Mouse (Mus musculus): ENCODE results near the gene Vcl.

The Vcl gene

DNA sequence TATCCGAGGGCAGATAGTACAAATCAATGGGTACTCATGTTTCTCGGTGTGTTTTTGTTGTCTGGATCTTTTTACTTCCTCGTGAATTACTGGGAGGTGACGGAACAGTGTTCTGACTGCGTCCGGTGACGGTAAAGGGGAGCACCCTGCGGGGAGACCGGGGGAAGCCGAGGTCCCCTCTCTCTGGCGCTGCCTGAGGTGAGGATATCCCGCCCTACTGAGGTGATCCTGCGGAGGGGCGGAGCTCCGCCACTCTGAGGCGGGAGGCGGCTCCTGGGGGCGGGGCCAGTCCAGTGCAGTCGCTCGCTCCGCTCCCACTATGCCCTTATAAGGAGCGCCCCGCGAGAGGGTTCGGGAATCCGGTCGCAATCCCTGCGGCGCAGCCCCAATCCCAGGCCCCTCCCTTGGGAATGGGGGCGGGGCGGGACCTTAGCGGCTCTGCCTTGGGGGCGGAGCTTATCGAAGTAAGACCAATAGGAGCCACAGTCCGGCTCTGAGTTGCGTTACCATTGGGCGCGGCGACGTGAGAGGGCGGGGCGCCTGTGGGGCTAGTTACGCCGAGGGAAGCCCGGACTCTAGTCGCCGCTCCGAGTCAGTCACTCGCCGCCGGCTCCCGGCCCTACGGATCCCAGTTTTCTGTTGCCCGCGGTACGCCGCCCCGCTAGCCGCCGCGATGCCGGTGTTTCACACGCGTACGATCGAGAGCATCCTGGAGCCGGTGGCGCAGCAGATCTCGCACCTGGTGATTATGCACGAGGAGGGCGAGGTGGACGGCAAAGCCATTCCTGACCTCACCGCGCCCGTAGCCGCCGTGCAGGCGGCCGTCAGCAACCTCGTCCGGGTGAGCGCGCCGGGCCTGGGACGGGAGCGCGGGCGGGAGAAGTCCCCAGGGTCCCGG lies at the start of gene Vcl:
TSS of gene Vcl (plus strand) at position 551 of the 898 bp plus-strand sequence.
- DNase-seq (ENCODE audit: low spot score): peak; percentile 99

- DNase-seq (ENCODE audit: low spot score): no peak
These were observed 44.5 kb upstream of the Vcl start for GRCm38 (mm10) chr14:20884691-20885090.

DNA sequence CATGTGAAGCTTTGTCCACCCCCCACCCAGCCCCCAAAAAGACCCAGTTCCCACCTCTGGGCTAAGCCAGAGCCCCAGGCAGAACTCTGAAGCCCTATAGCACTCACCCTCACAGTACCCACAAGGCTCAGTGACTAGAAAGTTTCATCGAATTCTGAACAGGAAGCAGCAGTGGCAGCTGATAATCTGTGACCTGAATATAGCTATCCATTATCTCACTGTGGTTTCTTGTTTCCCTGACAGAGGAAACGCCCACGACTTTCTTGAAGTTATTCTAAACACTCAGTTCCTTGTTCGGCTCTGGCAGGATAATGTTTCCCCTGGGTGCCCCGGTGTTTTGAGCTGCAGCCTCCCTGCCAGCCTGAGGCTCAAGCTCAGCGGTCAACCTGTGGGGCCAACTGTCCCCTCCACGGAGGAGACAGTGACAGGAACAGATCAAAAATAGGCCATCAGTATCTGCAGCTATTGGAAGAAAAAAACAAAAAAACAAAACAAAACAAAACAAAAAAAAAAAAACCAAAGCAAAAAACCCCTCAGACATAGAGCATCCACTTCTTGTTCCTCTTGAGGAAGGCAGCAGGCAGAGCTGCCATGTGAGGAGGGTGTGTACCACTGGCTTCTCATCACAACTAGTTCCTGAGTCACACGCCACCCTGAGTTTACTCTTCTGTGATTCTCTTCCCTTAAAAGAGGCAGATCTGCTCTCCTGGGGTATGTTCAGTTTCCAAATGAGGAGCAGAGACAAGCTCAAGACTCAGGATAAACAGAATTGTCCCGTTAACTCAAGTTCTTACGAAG lies 43.9 kb upstream of the Vcl start:
- peak; percentile 51 for DNase-seq (ENCODE audit: low spot score)

GRCm38 (mm10) chr14:20886266-20886665 lies 42.9 kb upstream of the Vcl start:
- DNase-seq (ENCODE audit: low spot score): peak; percentile 53

DNA sequence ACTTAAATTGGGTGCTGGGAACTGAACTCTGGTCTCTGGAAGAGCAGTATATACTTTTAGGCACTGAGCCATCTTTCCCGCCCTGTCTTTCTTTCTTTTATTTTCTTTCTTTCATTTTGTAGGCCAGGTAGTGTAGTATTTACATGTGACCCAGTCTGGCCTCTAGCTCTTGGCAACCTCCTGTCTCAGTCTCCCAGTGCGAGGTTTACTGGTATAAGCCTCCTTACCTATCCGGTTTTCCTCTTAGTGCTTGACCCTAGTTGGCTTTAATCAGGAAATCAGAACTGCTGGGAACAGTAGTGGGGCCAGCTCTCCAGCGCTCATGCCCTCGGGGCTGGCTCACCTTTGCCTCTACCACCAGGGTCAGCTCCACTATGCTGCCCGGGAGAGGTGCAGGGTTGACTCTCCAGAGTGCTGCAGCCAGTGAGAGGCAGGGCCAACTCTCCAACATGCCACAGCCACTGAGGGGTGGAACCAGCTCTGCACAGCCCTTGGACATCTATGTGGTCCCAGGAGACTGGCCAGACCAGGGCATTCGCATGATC lies 41.6 kb upstream of the Vcl start:
- DNase-seq (ENCODE audit: low spot score): no peak

- peak; percentile 62 for DNase-seq (ENCODE audit: low spot score)
These were observed 37.2 kb upstream of the Vcl start for GRCm38 (mm10) chr14:20891941-20892402.

DNA sequence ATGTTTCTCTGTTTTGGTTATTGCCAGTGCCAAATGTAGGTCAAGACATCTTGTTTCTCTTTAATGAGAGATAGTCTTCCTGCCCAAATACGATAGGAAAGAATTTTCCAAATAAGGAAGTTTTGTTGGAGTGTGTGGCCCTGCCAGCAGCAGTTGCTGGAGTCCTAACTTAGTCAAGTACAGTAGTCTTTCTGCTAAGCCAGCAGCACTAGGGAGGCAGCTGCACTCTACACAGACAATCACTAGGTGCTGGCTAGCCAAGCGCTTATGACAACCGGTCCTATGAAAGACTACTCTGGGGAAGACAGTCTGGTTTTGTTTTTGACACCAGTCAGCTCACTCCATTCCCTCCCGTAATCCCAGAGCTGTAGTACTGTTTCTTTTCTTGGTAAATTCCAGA lies 35.4 kb upstream of the Vcl start:
- DNase-seq (ENCODE audit: low spot score): no peak

DNA sequence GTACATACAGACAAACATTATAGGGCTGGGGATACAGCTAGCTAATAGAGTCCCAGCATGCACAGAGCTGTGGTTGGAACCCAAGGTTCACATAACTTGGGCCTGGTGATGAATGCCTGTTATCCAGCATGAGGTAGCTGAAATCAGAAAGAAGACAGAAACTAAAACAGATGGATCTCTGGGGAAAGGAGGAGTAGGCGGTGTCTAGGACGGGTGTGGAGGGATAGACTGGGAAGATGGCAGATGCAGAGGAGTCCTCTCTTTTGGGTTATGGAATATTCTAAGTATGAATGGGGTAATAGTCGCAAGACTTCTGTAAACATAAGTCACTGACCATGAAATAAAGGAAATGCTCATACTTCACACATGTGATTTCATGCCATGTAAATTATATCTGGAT lies 27.9 kb upstream of the Vcl start:
- DNase-seq (ENCODE audit: low spot score): no peak

- DNase-seq (ENCODE audit: low spot score): no peak
These were observed 26.1 kb upstream of the Vcl start for GRCm38 (mm10) chr14:20903137-20903536.

DNA sequence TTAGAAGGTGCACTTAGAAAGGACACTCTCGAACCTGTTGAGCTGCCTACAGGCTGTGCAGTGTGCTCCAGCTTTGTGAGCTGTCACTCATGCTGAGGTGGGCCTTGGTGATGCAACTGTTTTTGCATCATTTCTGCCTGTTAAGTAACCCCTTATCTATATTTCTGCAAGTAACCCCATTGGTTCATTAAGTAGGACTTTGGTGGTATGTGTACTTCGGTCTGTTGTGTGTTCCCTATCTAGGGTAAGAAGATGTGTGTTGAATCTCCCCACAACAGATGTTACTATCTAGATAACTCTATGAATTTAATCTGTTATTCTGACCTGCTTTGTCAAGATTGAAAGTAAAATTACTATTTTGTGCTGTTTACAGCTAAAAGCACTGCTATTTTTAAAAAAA lies 17.4 kb upstream of the Vcl start:
- no peak for DNase-seq (ENCODE audit: low spot score)

GRCm38 (mm10) chr14:20914415-20914814 lies 14.8 kb upstream of the Vcl start:
- DNase-seq (ENCODE audit: low spot score): no peak

GRCm38 (mm10) chr14:20916625-20917612 lies 12.3 kb upstream of the Vcl start:
- DNase-seq (ENCODE audit: low spot score): no peak

DNA sequence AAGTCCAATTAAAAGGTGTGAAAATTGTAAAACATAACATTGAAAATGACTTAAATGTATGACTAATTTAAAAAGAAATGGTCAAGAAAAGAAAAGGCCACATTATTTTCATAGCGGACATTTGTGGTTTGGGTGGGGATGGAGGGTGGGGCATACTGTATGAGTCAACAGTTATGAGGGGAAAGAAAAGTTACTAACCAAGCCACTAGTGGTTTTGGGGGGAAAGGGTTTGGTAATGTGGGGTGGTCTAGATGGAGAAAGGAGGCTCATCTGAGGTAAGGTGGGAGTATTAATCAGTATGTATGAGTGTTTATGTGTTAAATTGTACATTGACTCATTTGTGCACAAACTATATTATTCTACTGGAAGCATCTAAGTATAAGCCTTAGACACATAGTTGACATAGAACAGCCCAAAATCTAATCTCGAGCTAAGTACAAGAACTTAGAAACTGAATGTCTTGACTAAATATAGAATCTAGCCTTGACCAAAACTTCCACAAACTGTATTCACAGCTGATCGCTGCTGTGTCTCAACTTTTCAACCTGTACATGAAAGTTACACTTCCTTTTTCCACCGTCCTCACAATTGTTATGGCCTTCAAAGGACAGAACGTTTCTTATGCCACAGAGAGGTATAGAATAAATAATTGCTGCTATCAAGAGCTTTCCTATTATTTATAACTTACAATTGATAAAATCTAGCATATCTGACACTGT lies 5.0 kb upstream of the Vcl start:
- no peak for DNase-seq (ENCODE audit: low spot score)

DNA sequence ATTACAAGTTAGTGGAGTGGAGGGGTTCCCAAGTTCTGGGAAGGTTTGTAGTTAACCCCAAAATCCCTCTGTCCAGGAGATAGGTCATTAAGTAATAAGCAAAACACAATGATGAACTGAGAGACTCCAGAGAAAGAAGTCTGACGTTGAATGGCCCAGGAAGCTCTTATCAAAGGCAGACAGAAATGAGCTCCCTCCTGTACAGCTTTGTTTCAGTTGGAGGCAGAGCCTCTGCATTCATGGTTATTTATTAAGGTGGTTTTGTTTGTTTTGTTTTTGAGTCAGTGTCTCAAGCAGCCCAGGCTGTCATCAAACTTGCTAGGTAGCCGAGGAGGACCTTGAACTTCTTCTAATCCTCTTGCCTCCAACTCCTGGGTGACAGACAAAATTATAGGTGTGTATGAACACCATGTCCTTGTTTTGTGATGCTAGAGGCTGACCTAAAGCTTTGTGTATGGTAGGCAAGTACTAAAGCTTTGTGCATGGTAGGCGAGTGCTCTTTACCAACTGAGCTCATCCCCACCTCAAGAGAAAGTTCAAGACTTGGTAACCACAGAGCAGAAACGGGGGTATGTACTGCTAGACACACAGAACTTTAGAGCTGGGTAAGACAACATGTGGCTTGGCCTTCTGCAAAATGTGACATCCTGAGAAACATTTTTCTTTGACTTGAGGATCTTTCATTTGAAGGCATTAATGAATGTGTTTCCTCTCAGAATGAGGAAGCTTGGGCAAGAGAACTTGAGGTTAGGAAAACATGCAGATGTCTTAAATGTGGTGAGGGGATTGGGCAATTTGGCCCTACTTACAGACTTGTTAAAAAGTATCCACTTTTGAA lies 1.5 kb upstream of the Vcl start:
- no peak for DNase-seq (ENCODE audit: low spot score)

GRCm38 (mm10) chr14:20928308-20928685 lies 901 bp upstream of the Vcl start:
- no peak for DNase-seq (ENCODE audit: low spot score)

DNA sequence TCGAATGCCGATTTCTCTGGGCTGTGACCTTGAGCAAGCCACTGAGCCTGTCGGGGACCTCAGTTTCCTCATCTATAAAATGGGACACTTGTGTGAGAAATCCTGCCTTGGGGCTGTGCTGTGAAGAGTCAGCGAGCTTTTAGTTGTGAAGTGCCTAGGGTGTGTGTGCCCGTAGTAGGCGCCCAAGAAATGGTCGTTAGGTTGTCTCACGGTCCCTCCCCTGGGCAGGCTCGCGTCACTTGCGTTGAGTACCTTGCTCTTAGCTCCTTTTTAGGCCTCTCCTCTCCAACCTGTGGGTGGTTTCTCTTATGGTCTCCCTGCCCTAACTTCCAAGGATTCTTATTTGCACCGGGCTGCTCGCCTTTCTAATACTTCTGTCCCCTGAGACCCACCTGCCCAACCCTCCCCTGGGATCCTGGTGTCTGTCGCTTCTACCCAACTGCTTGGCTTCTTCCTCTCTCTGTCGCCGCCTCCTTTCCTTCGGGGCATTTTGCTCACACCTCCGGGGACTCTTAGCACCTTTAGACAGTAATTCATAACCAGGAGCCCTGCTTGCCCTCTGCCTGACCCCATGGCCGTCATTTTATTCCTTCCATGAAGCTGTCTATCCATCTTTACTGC lies 726 bp downstream of the Vcl start:
- DNase-seq (ENCODE audit: low spot score): peak; percentile 48

- peak; percentile 14 for DNase-seq (ENCODE audit: low spot score)
These were observed 1.5 kb downstream of the Vcl start for GRCm38 (mm10) chr14:20930481-20931391.

DNA sequence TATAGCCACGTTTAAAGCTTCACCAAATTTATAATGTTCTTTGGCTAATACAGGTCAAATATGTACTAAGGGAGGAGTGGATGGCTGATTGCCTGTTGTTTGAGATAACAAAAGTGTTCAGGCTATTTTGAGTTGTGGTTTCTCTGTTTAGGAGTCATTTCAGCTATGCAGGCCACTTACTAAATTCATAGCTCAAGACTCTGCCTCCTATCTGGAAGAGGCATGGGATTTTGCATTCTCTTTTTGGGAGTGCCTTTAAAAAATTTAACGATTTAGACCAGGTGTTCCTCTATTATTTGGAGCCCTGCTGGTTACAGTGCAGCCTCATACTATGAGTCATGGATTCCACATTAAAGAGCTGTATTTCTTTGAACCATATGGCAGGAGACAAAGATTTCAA lies 9.2 kb downstream of the Vcl start:
- DNase-seq (ENCODE audit: low spot score): no peak

All from embryo, embryonic 10 days (tissue).